Mouse (Mus musculus) leukemia stem cell, adult 10-12 weeks (primary cell): Measurements from ENCODE around the gene Cdc42bpb. TPM values are rescaled to one million over a fixed set of nuclear protein-coding genes. Genes with fewer than 3 reads are reported as not detected.

Experiments used
- polyA plus RNA-seq: library from polyadenylated mRNA; stranded (reverse); fragments of >175 nt; gene quantifications from 2 replicates; pipeline ENCODE4 v1.2.3, GENCODE M21; 2012; ENCODE audit warnings: low replicate concordance

Cdc42bpb gene
- 16.9 and 23.3 TPM in 2 replicates for polyA plus RNA-seq

DNA sequence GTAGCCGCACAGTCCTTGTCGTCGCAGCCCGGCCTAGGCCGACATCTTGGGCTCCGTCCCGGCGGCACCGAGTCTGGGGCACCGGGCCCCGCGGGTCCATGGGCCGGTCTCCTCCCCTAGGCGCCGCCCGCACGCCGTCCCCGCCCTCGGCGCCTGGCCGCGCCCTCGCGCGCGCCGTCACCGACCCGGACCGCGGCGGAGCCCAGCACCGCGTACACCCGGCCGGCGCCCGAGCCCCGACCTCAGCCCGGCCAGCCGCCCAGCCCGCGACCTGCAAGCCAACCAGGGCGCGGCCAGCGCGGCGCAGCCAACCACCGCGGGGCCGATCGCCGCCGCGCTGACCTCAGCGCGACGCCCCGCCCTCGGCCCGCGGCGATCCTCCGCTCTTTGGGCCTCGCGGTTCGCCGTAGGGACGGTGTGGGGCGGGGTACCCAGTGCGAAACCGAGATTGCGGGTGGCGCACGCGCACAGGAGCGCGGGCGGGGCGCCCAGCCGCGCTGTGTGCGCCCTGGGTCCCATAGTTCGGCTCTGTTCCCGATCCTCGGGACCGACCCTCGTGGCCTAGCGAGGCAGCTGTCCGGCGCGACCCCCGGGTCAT is at the start of gene Cdc42bpb:
Gene Cdc42bpb (minus strand): TSS at position 343 of the 598 bp plus-strand sequence.

GRCm38 (mm10) chr12:111416921-111417779 is 39.6 kb upstream of the Cdc42bpb start, which contains the start of gene Exoc3l4:
TSS of gene Exoc3l4 (plus strand) at chr12:111417017.

DNA sequence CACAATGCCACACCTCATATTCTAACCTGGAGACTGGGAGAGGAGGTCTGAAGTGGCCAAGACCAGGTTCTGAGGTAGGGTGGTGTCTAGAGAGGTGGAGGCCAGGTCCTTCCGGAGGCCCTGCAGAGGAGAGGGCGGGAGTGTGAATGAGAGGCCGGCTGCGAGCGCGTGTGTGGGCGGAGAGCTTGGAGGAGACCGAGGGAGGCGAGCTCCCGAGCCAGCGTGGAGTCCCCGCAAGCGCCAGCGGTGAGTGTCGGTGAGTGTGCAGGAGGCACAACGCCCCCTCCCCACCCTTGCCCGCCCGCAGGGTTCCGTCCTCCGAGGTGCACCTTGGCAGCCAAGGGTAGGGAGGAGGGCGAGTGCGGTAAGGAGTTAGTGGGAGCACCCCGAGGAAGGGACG is 29.1 kb upstream of the Cdc42bpb start, which contains the start of gene Lbhd2:
Gene Lbhd2 (plus strand): TSS at position 188 of the 400 bp plus-strand sequence.

GRCm38 (mm10) chr12:111270629-111271277 is 106.8 kb downstream of the Cdc42bpb start, which contains the start of gene Amn:
TSS of gene Amn (plus strand) at chr12:111271095.

Other genes starting within 250 kb of the Cdc42bpb start
- gene Traf3, start 211.3 kb downstream of the Cdc42bpb start, polyA plus RNA-seq, result 16.0 and 26.2 TPM in 2 replicates
- gene 4930595D18Rik, start 193.2 kb downstream of the Cdc42bpb start, polyA plus RNA-seq, result 0.23 TPM in 1 of 2 replicates, not detected in the other
- 0.33 and 0.59 TPM in 2 replicates for gene Amn, start 106.6 kb downstream of the Cdc42bpb start, polyA plus RNA-seq
- not detected in 2 replicates for gene Lbhd2, start 29.1 kb upstream of the Cdc42bpb start, polyA plus RNA-seq
- gene Exoc3l4, start 39.3 kb upstream of the Cdc42bpb start, polyA plus RNA-seq, result 0.28 and 2.2 TPM in 2 replicates
- 45.6 and 87.7 TPM in 2 replicates for gene Tnfaip2, start 64.8 kb upstream of the Cdc42bpb start, polyA plus RNA-seq
- 0.48 TPM in 1 of 2 replicates, not detected in the other for gene Gm266, start 108.1 kb upstream of the Cdc42bpb start, polyA plus RNA-seq
- gene Eif5, start 160.3 kb upstream of the Cdc42bpb start, polyA plus RNA-seq, result 81.1 and 94.2 TPM in 2 replicates
- 9.3 and 16.5 TPM in 2 replicates for gene Mark3, start 196.8 kb upstream of the Cdc42bpb start, polyA plus RNA-seq